9 mouse cellular contexts compared by ENCODE assay signal in genomic region chr1:75344291-75345035, GRCm38 (mm10). TPM values are rescaled to one million over a fixed set of nuclear protein-coding genes. Genes with fewer than 3 reads are reported as not detected.
DNase-seq lines count a peak whose midpoint lies in the region; ATAC-seq and TF ChIP-seq lines count a peak whose summit lies in the region.
"Had no signal": no experiment of that assay in that cellular context is flagged by ENCODE, and none has a peak within 500 bp of the region (broad histone marks: within the 10 kb centered on the region; RNA-seq: fewer than 3 reads in every experiment).

No protein-coding gene starts in this region.

- H3K27me3 ChIP-seq in testis, adult 2 months (ENCODE audit: control insufficient read depth, insufficient read depth, low read length): no peaks in the 10 kb centered on the region
- peaks cover 13% of the 10 kb centered on the region for H3K27me3 ChIP-seq in heart, embryonic 13.5 days (replicated peaks)
- peaks cover 15% of the 10 kb centered on the region; the same call in 1 of the 2 replicates for H3K27me3 ChIP-seq in limb, embryonic 10.5 days (ENCODE audit: low read depth, poor library complexity, severe bottlenecking)

- peak overlapping the region; percentile 46 for H3K4me2 ChIP-seq in heart, embryonic 13.5 days

- peak overlapping the region; percentile 41 for H3K27ac ChIP-seq in testis, adult 2 months (ENCODE audit: control insufficient read depth, insufficient read depth, low read depth, low read length)
- H3K27ac ChIP-seq in heart, embryonic 13.5 days (replicated peaks): peak overlapping the region; percentile 94
- H3K27ac ChIP-seq in limb, embryonic 10.5 days: peak overlapping the region; percentile 87
- H3K27ac ChIP-seq: liver, embryonic 14.5 days had no signal

- 0 out of 2 replicates have a peak, but pooled peaks have one; percentile 16 for ATAC-seq in heart, embryonic 13.5 days (ENCODE audit: extremely low read depth, insufficient number of reproducible peaks, low FRiP score, low TSS enrichment)

- peak overlapping the region; percentile 66 for H3K9ac ChIP-seq in heart, embryonic 13.5 days
- H3K9ac ChIP-seq: liver, embryonic 14.5 days had no signal

- H3K4me3 ChIP-seq in testis, adult 2 months (ENCODE audit: control insufficient read depth, low read depth, low read length): no peak overlapping the region
- no peak overlapping the region for H3K4me3 ChIP-seq in heart, embryonic 13.5 days
- peak overlapping the region; percentile 34 for H3K4me3 ChIP-seq in limb, embryonic 10.5 days

- H3K36me3 ChIP-seq in testis, adult 2 months (ENCODE audit: control insufficient read depth, insufficient read depth, low read length): no peaks in the 10 kb centered on the region
- no peaks in the 10 kb centered on the region for H3K36me3 ChIP-seq in heart, embryonic 13.5 days
- H3K36me3 ChIP-seq in limb, embryonic 10.5 days: no peaks in the 10 kb centered on the region

- no peaks in the 10 kb centered on the region for H3K9me3 ChIP-seq in heart, embryonic 13.5 days
- H3K9me3 ChIP-seq in limb, embryonic 10.5 days (replicated peaks): no peaks in the 10 kb centered on the region

- WGBS in heart, embryonic 13.5 days: 5% methylated on average over 15 of the region's 15 CpGs
- 2% methylated on average over 15 of the region's 15 CpGs for WGBS in limb, embryonic 10.5 days

- no peak for TF ChIP-seq CTCF in testis, adult 2 months (IDR thresholded peaks at IDR 0.05; ENCODE audit: control insufficient read depth, insufficient read depth, insufficient replicate concordance, low read depth, low read length)

- TF ChIP-seq POLR2A in testis, adult 2 months (IDR thresholded peaks at IDR 0.05; ENCODE audit: control insufficient read depth, low read depth, low read length): no peak

- DNase-seq in testis, postnatal 14 days (ENCODE audit: low spot score): no peak
- DNase-seq in limb, embryonic 10.5 days (ENCODE audit: low spot score): peak; percentile 72
- peak; percentile 27 for DNase-seq in retina, postnatal 1 day
- DNase-seq in spleen, postnatal 36 days (ENCODE audit: low spot score in 2 of 2): no peak
- DNase-seq in urinary bladder, postnatal 10 days (ENCODE audit: low spot score): no peak
- no peak for DNase-seq in frontal cortex, postnatal 10 days (ENCODE audit: low spot score in 2 of 2)

- peaks cover 12% of the 10 kb centered on the region for H3K4me1 ChIP-seq in testis, adult 2 months (ENCODE audit: control insufficient read depth, insufficient read depth, low read length)
- H3K4me1 ChIP-seq in heart, embryonic 13.5 days: peaks cover 69% of the 10 kb centered on the region
- peaks cover 57% of the 10 kb centered on the region for H3K4me1 ChIP-seq in limb, embryonic 10.5 days

RNA-seq across cellular contexts. Expression of gene Des, which starts 15.7 kb away (rescaled TPM):
- polyA plus RNA-seq in testis, adult 2 months (2012; rRNA removed): 3.6 and 9.8 TPM in 2 replicates
- polyA plus RNA-seq in heart, embryonic 13.5 days (2015; fragmentation: Nextera tagmentation; extraction: Ambion mirVana): 393 and 426 TPM in 2 replicates
- polyA plus RNA-seq in limb, embryonic 10.5 days (2016; fragmentation: Nextera tagmentation; extraction: Ambion mirVana): 6.2 and 7.8 TPM in 2 replicates

RNA-seq across cellular contexts. Expression of gene Dnpep, which starts 26.7 kb away (rescaled TPM):
- 158 and 175 TPM in 2 replicates for polyA plus RNA-seq in testis, adult 2 months (2012; rRNA removed)
- 115 and 121 TPM in 2 replicates for polyA plus RNA-seq in heart, embryonic 13.5 days (2015; fragmentation: Nextera tagmentation; extraction: Ambion mirVana)
- 117 and 132 TPM in 2 replicates for polyA plus RNA-seq in limb, embryonic 10.5 days (2016; fragmentation: Nextera tagmentation; extraction: Ambion mirVana)

RNA-seq across cellular contexts. Expression of gene Speg, which starts 30.6 kb away (rescaled TPM):
- 1.4 and 5.8 TPM in 2 replicates for polyA plus RNA-seq in testis, adult 2 months (2012; rRNA removed)
- polyA plus RNA-seq in heart, embryonic 13.5 days (2015; fragmentation: Nextera tagmentation; extraction: Ambion mirVana): 55.1 and 58.8 TPM in 2 replicates
- polyA plus RNA-seq in limb, embryonic 10.5 days (2016; fragmentation: Nextera tagmentation; extraction: Ambion mirVana): 45.7 and 49.6 TPM in 2 replicates

Comparison
In these comparisons a context has a peak if more than half of its experiments do, and no peak if none do; other contexts are left out.
1. H3K27ac ChIP-seq: peak in every context shown above with its lines; median percentile 94 in heart, embryonic 13.5 days; 87 in limb, embryonic 10.5 days; 41 in testis, adult 2 months.
2. DNase-seq: peak in limb, embryonic 10.5 days (single experiment) and retina, postnatal 1 day (single experiment); none in testis, postnatal 14 days (single experiment), spleen, postnatal 36 days (0 of 2), urinary bladder, postnatal 10 days (single experiment) and frontal cortex, postnatal 10 days (0 of 2).
3. RNA of gene Des, which starts 15.7 kb away (polyA plus RNA-seq): 393 to 426 TPM in heart, embryonic 13.5 days; 6.2 to 7.8 TPM in limb, embryonic 10.5 days and 3.6 to 9.8 TPM in testis, adult 2 months; every median in the first group is over 10 times any median in the second.